Mouse (Mus musculus) thymus, adult 2 months (tissue): Measurements from ENCODE around the gene Dapk1.

Source experiments
- CTCF ChIP-seq: fragments of 200-500 bp; IDR thresholded peaks from 2 replicates; pipeline ENCODE4 v1.5.1; 2012; ENCODE audit warnings: mild to moderate bottlenecking, control low read depth, low read length, moderate library complexity, borderline replicate concordance; ENCODE audit not compliant: control insufficient read depth, poor library complexity, insufficient read depth; ENCODE audit errors: extremely low read depth
- POLR2A ChIP-seq: fragments of 200-500 bp; IDR thresholded peaks from 2 replicates; pipeline ENCODE4 v1.6.1; 2012; ENCODE audit warnings: mild to moderate bottlenecking, low read length, control low read depth, moderate library complexity; ENCODE audit not compliant: control insufficient read depth, poor library complexity, insufficient read depth; ENCODE audit errors: extremely low read depth

DNA sequence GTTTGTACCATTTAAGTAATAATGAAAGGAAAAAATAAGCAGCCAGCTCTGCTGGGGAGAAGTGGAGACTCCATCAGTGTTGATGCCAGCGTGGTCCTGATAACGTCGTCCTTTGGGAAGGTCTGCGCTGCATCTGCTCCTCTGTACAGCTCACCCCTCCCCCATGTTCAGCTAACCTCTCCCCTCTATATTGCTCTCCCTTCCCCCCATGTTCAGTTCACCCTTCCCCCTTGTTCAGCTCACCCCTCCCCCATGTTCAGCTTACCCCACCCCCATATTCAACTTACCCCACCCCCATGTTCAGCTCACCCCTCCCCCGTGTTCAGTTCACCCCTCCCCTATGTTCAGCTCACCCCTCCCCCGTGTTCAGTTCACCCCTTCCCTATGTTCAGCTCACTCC, 8.8 kb downstream of the Dapk1 start:
- TF ChIP-seq CTCF = no peak
- no peak for TF ChIP-seq POLR2A
